Mouse (Mus musculus) T-helper 17 cell (primary cell): Measurements from ENCODE around the gene Slc24a2.

ENCODE experiments used
- in situ Hi-C, 2 experiments: fragments of 300-600 bp; cut with MboI, MseI; formaldehyde crosslinking; loops; 1 replicate in 1 of 2; 2 replicates in 1 of 2; pipeline ENCODE4 v1.15.1; 2025; ENCODE audit warnings: high pct_unique_total_duplicates in 2 of 2

Gene Slc24a2

GRCm38 (mm10) chr4:87047131-87047530, 183.1 kb downstream of the Slc24a2 start:
- in situ Hi-C loops: no loop called here

DNA sequence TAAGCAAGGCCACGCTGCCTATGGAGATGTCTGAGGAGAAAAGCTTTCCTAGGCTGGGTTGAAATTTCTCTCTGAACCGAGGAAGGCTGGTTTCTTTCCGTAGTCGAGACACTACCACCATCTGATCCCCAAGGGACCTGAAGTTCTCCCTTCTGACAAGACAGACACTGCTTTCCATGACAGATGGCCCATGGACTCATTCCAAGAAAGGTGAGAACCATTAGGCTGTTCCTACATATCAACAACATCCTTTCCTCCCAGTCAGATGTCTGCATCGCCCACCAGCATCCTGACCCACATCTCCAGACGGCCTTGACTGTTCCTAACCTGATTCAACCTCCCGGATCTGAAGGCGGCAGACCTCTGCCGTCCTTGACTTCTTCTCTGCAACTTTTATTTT, 187.0 kb downstream of the Slc24a2 start:
- in situ Hi-C loops: no loop called here

DNA sequence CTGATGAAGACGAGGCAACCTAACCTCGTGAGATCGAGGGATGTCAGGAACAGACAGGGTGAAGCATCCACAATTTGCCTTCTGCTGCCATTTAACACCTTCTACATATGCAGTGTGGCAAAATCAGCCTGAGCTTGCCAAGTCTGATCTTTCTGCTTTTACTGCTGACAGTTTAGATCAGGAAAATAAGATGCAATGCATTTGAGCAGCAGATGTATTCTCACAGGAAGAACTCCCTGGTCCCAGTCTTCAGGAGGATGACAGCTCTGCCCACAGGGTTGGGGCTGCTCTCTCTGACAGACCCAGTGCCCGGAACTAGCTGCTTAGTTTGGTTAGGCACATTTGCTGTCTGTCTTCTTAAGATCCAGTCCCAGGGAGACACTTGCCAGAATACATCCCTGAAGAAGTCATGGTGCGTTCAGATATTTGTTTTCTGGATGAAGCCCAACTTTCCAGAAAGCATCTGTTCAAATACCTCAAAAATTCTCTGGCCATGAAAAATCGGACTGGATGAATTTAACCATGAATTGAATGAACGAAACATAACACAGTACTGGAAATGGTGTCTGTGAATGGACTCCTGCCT, 188.8 kb downstream of the Slc24a2 start:
- in situ Hi-C loops: no loop called here

DNA sequence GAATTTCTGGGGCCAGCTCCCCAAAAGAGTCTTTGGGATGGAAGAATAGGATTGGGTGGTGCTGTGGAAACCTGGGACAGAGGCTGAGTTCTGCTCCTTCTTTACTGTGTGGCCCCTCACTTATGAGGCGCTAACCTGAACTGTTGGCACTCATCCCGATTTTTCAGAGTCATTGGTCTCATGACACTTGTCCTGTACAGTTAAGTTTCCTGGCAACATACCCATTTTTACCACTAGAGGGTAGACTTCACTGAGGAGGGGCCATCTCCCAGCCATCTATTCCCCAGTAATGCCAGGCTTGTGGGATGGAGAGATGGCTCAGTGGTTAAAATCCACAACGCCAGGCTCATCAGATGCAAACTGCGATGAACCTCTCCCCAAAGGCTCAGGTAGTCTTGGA, 192.7 kb downstream of the Slc24a2 start:
- in situ Hi-C loops: loop anchor here in 1 of 2 experiments (10.0 kb wide), 1 partner anchor 1153 kb away; no protein-coding TSS in a partner anchor

DNA sequence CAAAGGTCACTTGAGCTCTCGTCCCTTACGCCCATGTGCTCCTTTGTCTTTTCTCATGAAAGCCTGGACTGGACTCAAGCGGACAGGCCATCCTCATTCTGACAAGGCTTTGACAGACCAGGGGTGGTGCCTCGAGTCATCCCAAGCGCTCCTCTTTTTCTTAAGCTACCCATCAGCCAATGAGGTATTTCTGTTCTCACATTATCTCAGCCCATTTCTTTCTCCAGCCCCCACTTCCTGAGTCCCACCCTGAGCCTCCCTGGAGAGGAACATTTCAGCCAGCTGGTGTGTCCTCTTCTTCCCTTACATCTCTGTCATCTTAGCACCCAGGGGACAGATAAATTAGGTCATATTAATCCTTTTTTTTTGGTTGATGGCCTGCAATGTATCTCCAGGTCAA, 193.8 kb downstream of the Slc24a2 start:
- in situ Hi-C loops: loop anchor here in 1 of 2 experiments (10.0 kb wide), 1 partner anchor 1152 kb away; no protein-coding TSS in a partner anchor

DNA sequence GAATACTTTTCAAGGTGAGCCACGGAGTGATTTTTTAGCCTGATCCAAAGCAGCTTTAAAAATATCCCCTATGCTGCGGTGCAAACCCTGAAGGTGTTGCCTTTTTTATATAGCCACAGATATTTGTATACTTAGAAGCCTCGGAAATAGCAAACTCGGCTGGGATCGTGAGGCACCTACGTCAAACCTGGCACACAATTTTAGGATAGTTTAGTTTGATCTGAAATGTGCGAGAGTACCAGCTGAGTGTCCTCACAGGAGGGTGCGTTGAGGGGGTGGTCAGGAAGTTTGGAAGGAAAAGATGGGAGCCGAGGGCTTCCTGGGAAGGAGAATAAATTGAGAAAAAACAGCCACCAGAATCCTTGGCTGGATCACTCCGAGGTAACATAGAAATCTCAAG, 194.6 kb downstream of the Slc24a2 start:
- in situ Hi-C loops: loop anchor here in 1 of 2 experiments (10.0 kb wide), 1 partner anchor 1151 kb away; no protein-coding TSS in a partner anchor

DNA sequence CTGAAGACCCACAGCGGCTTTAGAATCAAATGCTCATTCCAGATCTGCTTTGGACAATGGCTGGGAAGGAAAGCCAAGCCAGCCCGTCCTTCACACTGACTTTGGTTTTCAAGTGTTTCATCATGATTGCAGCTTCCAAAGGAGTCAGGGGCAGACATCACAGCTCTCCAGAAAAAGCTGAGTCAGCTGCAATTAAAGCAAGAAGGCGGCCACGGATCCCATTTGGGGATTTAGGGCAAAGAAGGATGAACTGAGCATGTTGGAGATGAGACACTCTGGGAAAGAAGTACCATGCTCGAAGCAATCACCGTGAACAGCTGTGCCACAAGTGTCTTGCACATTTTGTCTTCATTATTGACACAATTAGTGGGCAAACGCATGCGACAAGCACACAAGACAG, 197.6 kb downstream of the Slc24a2 start:
- in situ Hi-C loops: loop anchor here in 1 of 2 experiments (10.0 kb wide), 1 partner anchor 1148 kb away; no protein-coding TSS in a partner anchor

GRCm38 (mm10) chr4:87031076-87031475, 199.2 kb downstream of the Slc24a2 start:
- in situ Hi-C loops: loop anchor here in 1 of 2 experiments (10.0 kb wide), 1 partner anchor 1146 kb away; no protein-coding TSS in a partner anchor

DNA sequence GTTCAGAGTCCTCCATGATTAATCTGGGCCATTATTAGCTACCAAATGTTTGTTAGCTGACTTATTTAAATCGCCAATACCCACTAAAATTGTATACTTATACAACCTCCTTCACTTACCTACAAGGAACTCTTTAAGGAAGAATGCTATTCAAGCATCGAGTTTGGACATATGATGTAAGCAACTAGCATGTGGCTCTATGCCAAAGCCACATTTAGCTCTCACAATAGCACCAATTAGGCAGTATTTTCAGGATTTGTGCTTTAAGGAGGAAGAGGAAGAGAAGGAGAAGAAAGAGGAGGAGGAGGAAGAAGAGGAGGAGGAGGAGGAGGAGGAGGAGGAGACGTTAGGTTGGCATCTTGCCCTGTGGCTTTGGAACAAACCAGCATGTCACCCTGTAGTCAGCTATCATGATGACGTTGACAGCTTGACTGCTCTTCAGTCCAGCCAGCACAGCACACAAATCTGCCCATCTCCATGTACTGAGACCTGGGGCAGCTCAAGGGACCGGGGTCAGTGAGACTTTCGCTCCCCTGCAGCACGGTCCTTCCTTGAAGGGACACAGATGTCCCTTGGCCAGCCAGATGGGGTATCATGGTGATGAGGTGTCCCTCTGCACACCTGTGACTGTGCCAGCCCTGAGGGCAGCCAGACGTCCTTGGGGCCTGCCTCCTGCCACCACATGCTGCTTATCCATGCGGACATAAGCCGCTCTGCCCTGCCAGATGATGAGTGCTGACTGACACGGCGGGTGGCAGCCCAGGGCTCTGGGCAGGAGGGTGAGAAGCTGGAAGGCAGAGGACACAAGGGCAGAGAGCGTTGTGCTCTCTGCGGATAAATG, 203.7 kb downstream of the Slc24a2 start:
- in situ Hi-C loops: no loop called here

DNA sequence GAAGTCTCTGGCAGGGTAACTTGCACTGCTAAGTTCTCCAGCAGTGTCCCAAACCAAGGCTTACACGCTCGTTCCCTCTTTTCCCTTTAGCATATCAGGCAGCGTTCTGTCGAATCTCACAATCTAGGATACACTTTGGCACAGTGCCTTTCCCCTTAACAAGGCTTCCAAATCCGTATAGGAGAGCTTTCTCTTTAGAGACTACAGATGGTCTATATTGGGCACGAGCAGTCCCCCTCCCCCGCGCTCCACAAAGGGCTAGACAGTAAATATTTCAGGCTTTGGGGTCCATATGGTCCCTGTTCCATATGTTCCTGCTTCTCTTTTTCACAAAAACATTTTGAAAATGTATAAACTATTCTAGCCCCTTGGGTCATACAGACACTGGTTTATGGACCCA, 205.7 kb downstream of the Slc24a2 start:
- in situ Hi-C loops: no loop called here

DNA sequence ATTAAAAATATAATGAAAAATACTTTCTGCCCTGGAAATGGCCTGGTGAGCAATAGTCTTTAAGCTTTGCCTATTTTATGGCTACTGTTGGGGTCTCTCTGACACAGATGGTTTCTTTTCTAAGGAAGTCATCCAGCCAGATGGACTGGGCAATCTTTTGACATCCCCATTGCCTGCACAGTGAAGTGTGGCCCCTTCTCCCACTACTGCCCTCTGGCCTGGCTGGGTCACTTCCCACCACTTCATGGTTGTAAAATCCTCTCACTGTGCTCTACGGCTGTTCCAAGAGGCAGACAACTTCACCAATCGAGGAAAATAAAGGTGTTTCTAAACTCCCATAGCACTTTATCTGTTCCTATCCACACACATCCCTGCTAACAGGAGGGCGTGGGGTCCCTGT, 208.7 kb downstream of the Slc24a2 start:
- in situ Hi-C loops: no loop called here

GRCm38 (mm10) chr4:87019486-87020105, 210.7 kb downstream of the Slc24a2 start:
- in situ Hi-C loops: no loop called here

DNA sequence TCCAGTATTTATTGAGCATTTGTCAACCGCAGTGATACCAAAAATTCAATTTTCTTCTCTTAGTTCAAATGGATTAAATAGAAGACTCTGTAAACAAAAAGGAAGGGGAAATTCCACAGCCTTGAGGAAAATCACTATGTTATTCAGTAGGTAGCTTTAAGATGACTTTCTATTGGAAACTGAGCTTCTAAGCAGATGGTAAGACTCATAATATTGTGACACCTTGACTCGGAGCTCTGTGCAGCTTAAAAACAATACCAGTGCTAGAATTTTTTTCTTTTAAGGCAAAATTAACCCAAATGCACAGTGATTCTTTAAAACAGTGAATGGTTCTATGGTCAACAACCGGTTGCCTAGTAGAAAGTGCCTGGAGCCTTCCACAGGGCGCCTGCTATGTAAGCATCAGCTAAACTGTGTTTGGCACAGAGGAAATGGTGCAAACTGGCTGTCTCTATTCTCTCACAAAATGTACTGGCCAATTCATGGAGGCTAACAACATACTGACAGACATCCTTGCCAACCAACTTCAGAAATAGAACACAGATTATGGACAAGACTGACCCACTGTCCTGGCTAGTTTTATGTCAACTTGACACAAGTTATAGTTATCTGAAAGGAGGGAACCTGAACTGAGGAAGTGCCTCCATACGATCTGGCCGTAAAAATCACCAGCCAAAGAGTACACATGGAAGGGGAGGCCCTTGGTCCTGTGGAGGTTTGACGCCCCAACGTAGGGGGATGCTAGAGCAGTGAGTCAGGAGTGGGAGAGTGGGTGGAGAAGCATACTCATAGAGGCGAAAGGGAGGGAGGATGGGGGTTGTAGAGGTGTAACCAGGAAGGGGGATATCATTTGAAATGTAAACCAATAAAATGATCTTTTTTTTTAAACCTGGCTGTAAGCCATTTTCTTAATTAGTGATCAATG, 211.9 kb downstream of the Slc24a2 start:
- in situ Hi-C loops: no loop called here

- in situ Hi-C loops: no loop called here
These were observed 212.8 kb downstream of the Slc24a2 start for GRCm38 (mm10) chr4:87017464-87017863.

- in situ Hi-C loops: no loop called here
These were observed 214.5 kb downstream of the Slc24a2 start for GRCm38 (mm10) chr4:87015746-87016145.

DNA sequence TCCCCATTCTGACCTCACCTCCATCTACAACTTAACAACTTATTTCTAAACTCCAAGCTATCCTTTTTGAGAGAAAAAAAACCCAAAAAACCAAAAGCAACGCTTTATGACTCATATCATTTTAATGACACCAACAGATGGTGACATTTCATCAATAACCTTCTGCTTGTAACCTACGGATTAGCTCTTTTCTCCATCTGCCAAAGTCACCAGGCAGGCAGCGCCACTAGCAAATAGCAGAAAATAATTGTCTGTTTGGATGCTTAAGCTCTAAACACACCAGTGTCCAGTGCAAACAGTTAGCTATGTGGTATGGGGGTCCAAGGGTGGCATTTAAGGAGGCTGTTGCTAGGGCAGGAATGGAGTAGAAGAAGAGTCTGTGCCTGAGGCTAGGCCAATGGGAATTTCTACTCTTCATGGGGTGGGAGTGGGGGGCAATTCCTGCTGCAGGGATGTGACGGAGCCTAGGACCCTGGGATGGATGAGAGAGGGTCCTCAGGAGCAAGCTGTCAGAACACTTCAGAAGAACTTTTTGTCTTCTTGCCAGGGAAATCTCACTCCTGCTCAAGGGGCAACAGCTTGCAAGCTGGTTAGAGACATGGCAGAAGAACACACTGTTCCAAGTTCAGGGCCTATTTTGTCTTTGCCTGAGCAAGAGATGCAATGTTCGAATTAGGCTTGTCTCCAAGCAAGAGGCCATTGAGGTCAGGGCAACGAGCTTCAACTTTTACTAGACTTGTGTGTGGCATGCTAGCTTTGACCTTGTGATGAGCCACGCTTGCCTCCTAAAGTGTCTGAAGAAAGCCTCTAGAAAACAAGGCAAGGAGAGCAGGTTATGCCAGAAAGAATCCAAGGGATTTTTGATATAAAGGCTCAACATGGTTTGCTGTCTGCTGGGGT, 216.3 kb downstream of the Slc24a2 start:
- in situ Hi-C loops: no loop called here

DNA sequence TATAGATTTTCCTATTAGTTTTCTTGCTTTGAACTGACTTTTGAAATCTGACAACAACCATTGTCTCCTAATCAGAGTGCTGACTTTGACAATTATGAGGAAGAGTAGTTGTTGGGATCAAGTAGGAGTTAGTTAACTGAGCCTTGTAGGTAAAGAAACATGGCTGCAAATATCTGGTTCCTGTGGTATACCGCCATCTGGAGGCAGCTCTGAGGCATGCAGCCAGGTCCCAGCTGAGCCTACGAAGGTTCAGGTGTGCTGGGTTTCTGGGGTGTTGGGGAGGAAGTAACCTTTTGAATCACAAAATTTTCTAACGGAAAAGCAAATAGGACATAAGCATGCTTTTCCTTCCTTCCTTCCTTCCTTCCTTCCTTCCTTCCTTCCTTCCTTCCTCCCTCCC, 237.8 kb downstream of the Slc24a2 start:
- in situ Hi-C loops: no loop called here

GRCm38 (mm10) chr4:86989301-86989700, 241.0 kb downstream of the Slc24a2 start:
- in situ Hi-C loops: no loop called here

DNA sequence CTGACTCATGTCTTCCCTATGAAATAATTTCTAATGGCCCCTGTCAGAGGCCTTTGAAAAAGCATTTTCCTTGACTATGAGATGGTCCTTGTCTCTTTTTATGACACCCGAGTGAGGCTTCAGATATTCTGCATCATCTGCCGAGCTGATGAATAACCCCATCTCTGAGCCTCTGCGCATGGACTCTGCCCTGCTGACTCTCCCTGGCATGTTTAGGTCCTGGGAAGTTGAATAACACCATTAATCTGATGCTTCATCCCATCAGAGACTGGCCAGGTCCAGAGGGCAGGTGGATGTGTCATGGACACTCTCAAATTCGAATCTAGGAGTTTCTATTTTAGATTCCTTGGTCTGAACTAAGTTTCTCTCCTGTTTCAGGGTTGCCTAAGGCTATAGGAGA, 242.4 kb downstream of the Slc24a2 start:
- in situ Hi-C loops: no loop called here

DNA sequence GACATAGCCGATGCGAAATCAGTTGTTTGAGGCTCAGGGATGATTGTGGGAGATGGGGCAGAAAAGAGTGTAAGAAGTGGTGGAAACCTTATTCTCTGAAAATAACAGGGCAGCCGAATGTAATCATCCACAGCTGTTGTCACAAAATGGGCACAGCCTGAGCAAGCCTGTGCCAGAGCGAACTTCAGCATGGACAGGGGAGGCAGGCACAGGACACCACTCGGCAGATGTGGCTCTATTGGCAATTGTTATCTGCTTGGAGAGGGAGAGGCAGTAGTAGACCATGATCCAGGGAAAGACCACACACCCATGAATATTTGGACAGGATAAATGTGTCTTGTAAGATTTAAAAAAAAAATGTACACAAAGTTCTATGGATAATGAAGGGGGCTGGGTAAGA, 253.0 kb downstream of the Slc24a2 start:
- in situ Hi-C loops: no loop called here
